Mouse (Mus musculus) c-Kit-positive CD71-positive TER-119-positive erythroid progenitor cells, embryonic 14.5 days (primary cell): ENCODE results near the gene Nfkbia.

Source experiments
- DNase-seq: peaks from one replicate; pipeline ENCODE4 v3.0.0-alpha.2; 2013; ENCODE audit warnings: low spot score

Nfkbia gene

DNA sequence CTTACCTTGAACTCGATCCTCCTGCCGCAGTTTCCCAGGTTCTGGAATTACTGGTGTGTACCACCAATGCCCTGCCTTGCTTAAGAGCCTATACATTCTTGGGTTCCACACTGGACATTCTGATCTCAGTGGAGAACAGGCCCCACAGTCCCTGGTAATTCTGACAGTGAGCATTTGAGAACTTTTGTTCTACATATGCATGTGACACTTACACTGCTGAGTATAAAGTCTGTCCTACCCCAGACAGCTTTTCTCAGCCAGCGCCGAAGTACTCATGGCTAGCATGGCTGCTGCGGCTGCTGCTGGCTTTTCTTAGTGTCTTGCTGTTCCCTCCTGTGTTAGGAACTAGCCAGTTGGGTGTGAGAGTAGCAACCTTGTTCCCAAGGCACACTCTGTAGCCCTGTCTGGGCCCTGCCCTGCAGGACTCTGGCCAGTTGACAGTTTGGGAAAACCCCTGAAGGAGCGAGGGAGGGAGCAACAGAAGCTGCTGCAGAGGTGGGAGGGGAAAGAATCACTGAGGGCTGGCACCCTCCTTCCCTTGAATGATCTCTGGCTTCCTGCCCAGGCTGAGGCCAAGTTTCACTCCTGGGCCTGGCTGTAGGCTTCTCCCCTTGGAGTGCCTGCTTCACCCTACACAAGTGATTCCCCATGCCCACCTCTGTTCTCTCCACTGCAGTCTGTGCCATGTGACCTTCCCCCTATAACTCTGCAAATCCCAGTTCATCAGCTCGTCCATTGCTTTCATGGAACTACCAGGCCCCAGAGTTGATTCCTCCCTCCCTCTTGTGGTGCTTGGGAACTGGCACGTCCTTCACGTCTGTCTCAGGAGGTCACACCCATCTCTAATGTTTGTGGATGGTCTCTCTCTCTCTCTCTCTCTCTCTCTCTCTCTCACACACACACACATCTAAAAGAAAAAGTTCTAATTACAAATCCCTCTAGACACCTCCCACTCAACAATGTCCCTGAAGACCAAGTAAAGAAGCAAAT, 49.3 kb downstream of the Nfkbia start:
- no peak for DNase-seq

DNA sequence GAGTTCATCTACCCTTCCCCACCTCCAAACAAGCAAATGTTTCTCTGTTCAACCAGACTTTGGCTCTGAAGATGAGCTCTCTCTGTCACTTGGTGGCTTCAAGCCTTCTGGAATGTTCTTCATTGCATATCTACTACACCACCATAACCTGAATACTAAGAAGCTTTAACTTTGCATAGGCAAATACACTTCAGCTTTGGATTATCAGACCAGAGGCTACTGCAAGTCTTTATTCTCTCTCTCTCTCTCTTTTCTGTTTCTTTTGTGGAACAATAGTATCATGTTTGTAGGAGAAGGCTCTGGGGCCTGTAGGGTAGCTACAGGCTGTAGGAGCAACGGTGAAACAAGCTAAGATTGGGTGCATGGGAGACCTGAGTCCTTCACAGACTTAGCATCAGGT, 50.2 kb downstream of the Nfkbia start:
- DNase-seq, result no peak

DNA sequence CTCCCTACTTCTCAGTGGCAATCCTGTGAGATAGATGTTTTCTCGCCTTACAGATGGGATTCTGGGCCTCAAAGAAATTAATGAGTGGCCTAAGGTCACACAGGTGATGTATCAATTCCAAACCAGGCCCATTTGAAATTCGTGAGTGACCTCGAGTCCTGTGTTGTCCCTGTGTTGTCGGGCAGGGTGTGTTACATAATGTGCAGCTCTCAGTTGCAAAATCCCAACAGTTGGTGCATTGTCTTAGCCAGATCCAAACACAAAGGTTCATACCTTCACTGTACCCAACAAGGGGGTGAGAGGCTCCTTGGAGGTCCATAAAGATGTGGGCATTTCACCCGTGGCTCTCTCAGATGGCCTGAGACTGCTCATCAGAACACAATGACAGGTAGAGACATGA, 52.0 kb downstream of the Nfkbia start:
- DNase-seq, result no peak
